Mouse (Mus musculus) cerebellum, adult 2 months (tissue): ENCODE data around the gene Alg1. TPM values are rescaled to one million over a fixed set of nuclear protein-coding genes. Genes with fewer than 3 reads are reported as not detected.

Experiments
- DNase-seq, 2 experiments: peaks; one replicate each; pipeline ENCODE4 v3.0.0; 2021
- H3K27ac ChIP-seq: fragments of 200-500 bp; 2 replicates; pipeline ENCODE4 v1.5.1; 2012; ENCODE audit warnings: low read length, control low read depth, inconsistent platforms; ENCODE audit not compliant: insufficient read depth
- H3K27me3 ChIP-seq: fragments of 200-500 bp; 2 replicates; pipeline ENCODE4 v1.6.1; 2012; ENCODE audit warnings: inconsistent platforms, mild to moderate bottlenecking, low read length, moderate library complexity; ENCODE audit not compliant: control insufficient read depth, insufficient read depth
- H3K4me1 ChIP-seq: fragments of 200-500 bp; 2 replicates; pipeline ENCODE4 v1.6.1; 2011; ENCODE audit warnings: low read length; ENCODE audit not compliant: control insufficient read depth, insufficient read depth
- H3K4me3 ChIP-seq: fragments of 200-500 bp; replicated peaks from 2 replicates; pipeline ENCODE3; 2011; ENCODE audit warnings: mild to moderate bottlenecking, low read depth, low read length, control low read depth; ENCODE audit not compliant: insufficient read depth
- CTCF ChIP-seq: fragments of 200-500 bp; IDR thresholded peaks from 2 replicates; pipeline ENCODE4 v1.5.1; 2011; ENCODE audit warnings: low read depth, mild to moderate bottlenecking, control low read depth, low read length, moderate library complexity, borderline replicate concordance; ENCODE audit not compliant: insufficient read depth
- POLR2A ChIP-seq: fragments of 200-500 bp; IDR thresholded peaks from 2 replicates; pipeline ENCODE4 v1.6.1; 2011; ENCODE audit warnings: low read length, control low read depth, borderline replicate concordance; ENCODE audit not compliant: insufficient read depth
- WGBS: fragments of 180-500 bp; shearing (Covaris S2); methylation state at CpG from one replicate; pipeline ENCODE4 v1.1.7; 2018; 5-methylcytosine and 5-hydroxymethylcytosine counted together
- polyA plus RNA-seq: library from polyadenylated mRNA; depleted of rRNA; stranded (reverse); fragments of >200 nt; gene quantifications from 2 replicates; pipeline ENCODE4 v1.2.3, GENCODE M21; 2012

The Alg1 gene
- polyA plus RNA-seq, 1 experiment: 65.3 TPM

GRCm38 (mm10) chr16:5242882-5243281 is 9.5 kb downstream of the Alg1 start:
- Histone ChIP-seq H3K4me1 (no peaks in the 10 kb centered on the region), H3K27me3 (no peaks in the 10 kb centered on the region), H3K4me3 (no peak overlapping the region), H3K27ac (no peak overlapping the region)
- no peak for TF ChIP-seq CTCF
- TF ChIP-seq POLR2A: no peak
- no peak for DNase-seq
- 81% methylated on average over 6 of the region's 6 CpGs for WGBS

- Histone ChIP-seq H3K27me3 (no peaks in the 10 kb centered on the region), H3K27ac (no peak overlapping the region), H3K4me1 (no peaks in the 10 kb centered on the region), H3K4me3 (no peak overlapping the region)
- peak; percentile 31 to 51 for DNase-seq
- WGBS: 10% methylated on average over 7 of the region's 7 CpGs
- TF ChIP-seq POLR2A: no peak
- peak; percentile 70; the same call in 1 of the 2 replicates for TF ChIP-seq CTCF
Measured at GRCm38 (mm10) chr16:5244411-5244810, 11.0 kb downstream of the Alg1 start.

- no peaks in the 10 kb centered on the region for H3K4me1 ChIP-seq
- 88% methylated on average over 3 of the region's 3 CpGs for WGBS
- TF ChIP-seq POLR2A (no peak), CTCF (no peak)
- H3K27ac ChIP-seq: no peak overlapping the region
- no peak for DNase-seq
- no peaks in the 10 kb centered on the region for H3K27me3 ChIP-seq
- H3K4me3 ChIP-seq: no peak overlapping the region
Measured at GRCm38 (mm10) chr16:5250891-5251290, 17.5 kb downstream of the Alg1 start.

- WGBS: 92% methylated on average over 2 of the region's 2 CpGs
- no peak for TF ChIP-seq POLR2A
- TF ChIP-seq CTCF: no peak
- DNase-seq: no peak
- H3K4me1 ChIP-seq: no peaks in the 10 kb centered on the region
- no peak overlapping the region for H3K27ac ChIP-seq
- H3K4me3 ChIP-seq: no peak overlapping the region
- no peaks in the 10 kb centered on the region for H3K27me3 ChIP-seq
Measured at GRCm38 (mm10) chr16:5252260-5252659, 18.8 kb downstream of the Alg1 start.

GRCm38 (mm10) chr16:5254346-5255025 is 21.1 kb downstream of the Alg1 start:
- Histone ChIP-seq H3K4me1 (no peaks in the 10 kb centered on the region), H3K27me3 (no peaks in the 10 kb centered on the region), H3K27ac (no peak overlapping the region), H3K4me3 (no peak overlapping the region)
- WGBS: 10% methylated on average over 15 of the region's 15 CpGs
- peak; percentile 51 to 53 for DNase-seq
- TF ChIP-seq CTCF (peak; percentile 73), POLR2A (no peak)

- no peaks in the 10 kb centered on the region for H3K27me3 ChIP-seq
- no peak overlapping the region for H3K27ac ChIP-seq
- H3K4me3 ChIP-seq: peak overlapping the region; percentile 67
- DNase-seq: no peak
- no peak for TF ChIP-seq CTCF
- no peak for TF ChIP-seq POLR2A
- 5% methylated on average over 27 of the region's 27 CpGs for WGBS
- H3K4me1 ChIP-seq: no peaks in the 10 kb centered on the region
Measured at GRCm38 (mm10) chr16:5255081-5255740, 21.8 kb downstream of the Alg1 start.

GRCm38 (mm10) chr16:5255779-5256496 is 22.5 kb downstream of the Alg1 start, which contains the start of gene Eef2kmt:
Gene Eef2kmt, minus strand, starts transcription at chr16:5255983.
- no peak within 1 kb of the TSS for H3K27ac ChIP-seq
- DNase-seq: peak; percentile 91 to 92
- no peaks in the 10 kb centered on the region for H3K27me3 ChIP-seq
- 2% methylated on average over 57 of the region's 57 CpGs for WGBS
- no peaks in the 10 kb centered on the region for H3K4me1 ChIP-seq
- TF ChIP-seq POLR2A: no peak
- TF ChIP-seq CTCF: peak; percentile 52; the same call in 1 of the 2 replicates
- H3K4me3 ChIP-seq: peak within 1 kb of the TSS; percentile 67
